Mouse (Mus musculus): ENCODE data around the gene Nat8l. TPM values are rescaled to one million over a fixed set of nuclear protein-coding genes. Genes with fewer than 3 reads are reported as not detected.

The Nat8l gene
- polyA plus RNA-seq, 1 experiment from 2014 or later = 0.32 TPM

DNA sequence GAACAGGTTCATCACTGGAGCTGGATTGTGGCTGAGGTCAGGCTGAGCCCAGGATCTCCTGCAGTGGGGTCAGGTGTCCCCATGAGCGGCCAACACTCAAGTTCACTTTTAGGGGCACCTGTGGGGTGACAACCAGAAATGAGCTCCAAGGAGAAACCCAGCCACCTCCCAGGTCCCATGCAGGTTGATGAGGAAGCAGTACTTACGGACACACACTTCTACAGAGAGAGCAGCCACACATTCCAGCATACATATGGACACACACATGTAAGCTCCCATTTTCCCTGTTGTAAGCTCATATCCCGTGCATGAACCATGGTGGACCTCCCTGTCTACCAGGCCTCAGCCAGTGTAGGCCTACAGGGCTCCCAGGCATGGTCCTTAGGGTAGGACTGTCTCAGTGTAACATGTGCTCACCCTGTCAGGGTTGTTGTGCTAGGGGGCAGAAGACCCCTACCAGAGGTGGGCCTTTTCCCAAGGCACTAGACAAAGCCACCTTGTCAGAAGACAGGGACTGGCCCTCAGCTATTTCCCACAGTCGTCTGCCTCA, 11.7 kb downstream of the Nat8l start:
- Histone ChIP-seq H3K36me3 (no peaks in the 10 kb centered on the region), H3K4me3 (replicated peaks) (no peak overlapping the region), H3K27ac (no peak overlapping the region), H3K4me2 (no peak overlapping the region), H3K27me3 (replicated peaks) (no peaks in the 10 kb centered on the region), H3K9me3 (no peaks in the 10 kb centered on the region), H3K9ac (no peak overlapping the region), H3K4me1 (no peaks in the 10 kb centered on the region)
- 77% methylated on average over 4 of the region's 4 CpGs for WGBS
- no peak for ATAC-seq (ENCODE audit: insufficient read depth, low FRiP score, low read depth)

DNA sequence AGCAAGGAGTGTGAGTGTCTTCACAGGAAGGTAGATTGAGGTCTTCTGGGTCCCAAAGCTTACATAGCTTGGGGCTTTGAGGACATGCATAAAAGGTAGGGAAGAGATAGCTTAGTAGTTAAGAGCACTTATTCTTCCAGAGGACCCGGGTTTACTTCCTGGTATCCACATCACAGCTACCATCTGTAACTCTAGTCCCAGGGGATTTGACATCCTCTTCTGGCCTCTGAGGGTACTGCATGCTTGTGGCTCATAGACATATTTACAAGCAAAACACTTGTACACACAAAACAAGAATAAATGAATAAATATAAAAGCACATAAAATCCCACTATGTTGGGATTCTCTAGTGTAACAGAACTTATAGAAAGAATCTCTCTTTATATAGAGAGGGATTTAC, 18.9 kb downstream of the Nat8l start:
- Histone ChIP-seq H3K4me3 (replicated peaks) (no peak overlapping the region), H3K9me3 (no peaks in the 10 kb centered on the region), H3K4me1 (no peaks in the 10 kb centered on the region), H3K27me3 (replicated peaks) (no peaks in the 10 kb centered on the region), H3K4me2 (no peak overlapping the region), H3K27ac (no peak overlapping the region), H3K9ac (no peak overlapping the region), H3K36me3 (no peaks in the 10 kb centered on the region)
- 54% methylated on average over 1 of the region's 1 CpGs for WGBS
- no peak for ATAC-seq (ENCODE audit: insufficient read depth, low FRiP score, low read depth)

- Histone ChIP-seq H3K27me3 (replicated peaks) (no peaks in the 10 kb centered on the region), H3K36me3 (no peaks in the 10 kb centered on the region), H3K4me3 (replicated peaks) (no peak overlapping the region), H3K27ac (no peak overlapping the region), H3K9ac (no peak overlapping the region), H3K9me3 (no peaks in the 10 kb centered on the region), H3K4me1 (no peaks in the 10 kb centered on the region), H3K4me2 (no peak overlapping the region)
- no peak for ATAC-seq (ENCODE audit: insufficient read depth, low FRiP score, low read depth)
- WGBS = 68% methylated on average over 4 of the region's 4 CpGs
Measured at GRCm38 (mm10) chr5:34018968-34019367, 23.2 kb downstream of the Nat8l start.

- H3K36me3 ChIP-seq = no peaks in the 10 kb centered on the region
- no peak for ATAC-seq (ENCODE audit: insufficient read depth, low FRiP score, low read depth)
Measured at GRCm38 (mm10) chr5:34030101-34030500, 34.3 kb downstream of the Nat8l start.

GRCm38 (mm10) chr5:34031022-34031421, 35.2 kb downstream of the Nat8l start:
- H3K4me3 ChIP-seq (replicated peaks) = no peak overlapping the region

More at GRCm38 (mm10) chr5:34030101-34030500, 34.3 kb downstream of the Nat8l start:
- Histone ChIP-seq H3K4me1 (no peaks in the 10 kb centered on the region), H3K27ac (no peak overlapping the region), H3K9ac (no peak overlapping the region), H3K9me3 (no peaks in the 10 kb centered on the region), H3K27me3 (replicated peaks) (no peaks in the 10 kb centered on the region), H3K4me3 (replicated peaks) (no peak overlapping the region), H3K4me2 (no peak overlapping the region)
- WGBS = 58% methylated on average over 4 of the region's 4 CpGs

DNA sequence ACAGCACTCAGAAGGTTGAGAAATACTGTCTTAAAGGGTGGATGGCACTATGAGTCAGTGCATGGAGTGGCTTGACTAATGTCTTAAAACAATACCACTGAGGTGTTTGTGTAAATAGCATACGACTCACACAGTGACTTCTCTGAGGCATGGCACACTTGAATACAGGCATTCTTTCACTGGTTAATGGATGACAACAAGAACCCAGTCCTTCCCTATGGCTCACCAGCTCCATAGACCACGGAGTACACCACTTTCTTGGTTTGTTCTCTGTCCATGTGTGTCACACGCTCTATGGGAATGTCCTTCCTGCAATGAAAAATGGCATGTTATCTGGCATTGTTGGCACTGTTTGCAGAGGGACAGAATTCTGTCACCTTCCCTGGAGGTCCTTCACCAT, 36.7 kb downstream of the Nat8l start:
- no peaks in the 10 kb centered on the region for H3K4me1 ChIP-seq
- no peaks in the 10 kb centered on the region for H3K9me3 ChIP-seq
- H3K4me2 ChIP-seq = no peak overlapping the region
- no peaks in the 10 kb centered on the region for H3K27me3 ChIP-seq (replicated peaks)
- no peak overlapping the region for H3K27ac ChIP-seq
- no peak for ATAC-seq (ENCODE audit: insufficient read depth, low FRiP score, low read depth)
- 45% methylated on average over 3 of the region's 3 CpGs for WGBS
- H3K9ac ChIP-seq = no peak overlapping the region
- H3K36me3 ChIP-seq = no peaks in the 10 kb centered on the region
- no peak overlapping the region for H3K4me3 ChIP-seq (replicated peaks)

More at GRCm38 (mm10) chr5:34031022-34031421, 35.2 kb downstream of the Nat8l start:
- 70% methylated on average over 6 of the region's 6 CpGs for WGBS
- Histone ChIP-seq H3K9ac (no peak overlapping the region), H3K27me3 (replicated peaks) (no peaks in the 10 kb centered on the region), H3K36me3 (no peaks in the 10 kb centered on the region), H3K4me2 (no peak overlapping the region), H3K4me1 (no peaks in the 10 kb centered on the region), H3K27ac (no peak overlapping the region), H3K9me3 (no peaks in the 10 kb centered on the region)
- no peak for ATAC-seq (ENCODE audit: insufficient read depth, low FRiP score, low read depth)

Other genes starting within 250 kb of the Nat8l start
- gene Letm1, start 213.2 kb upstream of the Nat8l start, polyA plus RNA-seq (2015; fragmentation: Nextera tagmentation; extraction: Ambion mirVana) = 44.3 and 44.7 TPM in 2 replicates
- 37.3 and 37.9 TPM in 2 replicates for gene Nsd2, start 175.3 kb upstream of the Nat8l start, polyA plus RNA-seq (2015; fragmentation: Nextera tagmentation; extraction: Ambion mirVana)
- gene Nelfa, start 59.6 kb upstream of the Nat8l start, polyA plus RNA-seq (2015; fragmentation: Nextera tagmentation; extraction: Ambion mirVana) = 47.0 and 48.9 TPM in 2 replicates
- 67.5 and 71.5 TPM in 2 replicates for gene Gm1673, start 12.6 kb upstream of the Nat8l start, polyA plus RNA-seq (2015; fragmentation: Nextera tagmentation; extraction: Ambion mirVana)
- 0.81 and 0.92 TPM in 2 replicates for gene Poln, start 173.5 kb downstream of the Nat8l start, polyA plus RNA-seq (2015; fragmentation: Nextera tagmentation; extraction: Ambion mirVana)
- 33.7 and 35.9 TPM in 2 replicates for gene Haus3, start 173.5 kb downstream of the Nat8l start, polyA plus RNA-seq (2015; fragmentation: Nextera tagmentation; extraction: Ambion mirVana)
- gene Mxd4, start 191.7 kb downstream of the Nat8l start, polyA plus RNA-seq (2015; fragmentation: Nextera tagmentation; extraction: Ambion mirVana) = 28.7 and 34.7 TPM in 2 replicates

Data from stomach, embryonic 15.5 days (tissue).